Mouse (Mus musculus) hindbrain, embryonic 11.5 days (tissue): ENCODE data around the gene Dhx33. TPM values are rescaled to one million over a fixed set of nuclear protein-coding genes. Genes with fewer than 3 reads are reported as not detected.

Source experiments
- ATAC-seq: fragments of 200-750 bp; cut with Nextera tagmentation; 2 replicates; pipeline ENCODE4 v1.8.0; 2017; ENCODE audit warnings: mild to moderate bottlenecking, moderate TSS enrichment, moderate library complexity; ENCODE audit not compliant: low FRiP score
- DNase-seq: peaks from one replicate; pipeline ENCODE4 v3.0.0-alpha.2; 2015; ENCODE audit warnings: low spot score
- H3K27ac ChIP-seq: fragments of 300-500 bp; sonication (generic); 2 replicates; pipeline ENCODE4 v1.5.1; 2014; ENCODE audit warnings: mild to moderate bottlenecking, low read depth, low read length
- H3K27me3 ChIP-seq: fragments of 300-500 bp; sonication (generic); 2 replicates; pipeline ENCODE4 v1.6.1; 2014; ENCODE audit warnings: mild to moderate bottlenecking, low read length, moderate library complexity, mixed read lengths; ENCODE audit not compliant: control insufficient read depth, insufficient read depth
- H3K36me3 ChIP-seq: fragments of 300-500 bp; sonication (generic); 2 replicates; pipeline ENCODE4 v1.6.1; 2014; ENCODE audit warnings: mild to moderate bottlenecking, low read length, moderate library complexity, mixed read lengths; ENCODE audit not compliant: control insufficient read depth, insufficient read depth
- H3K4me1 ChIP-seq: fragments of 300-500 bp; sonication (generic); replicated peaks from 2 replicates; pipeline ENCODE4 v1.6.1; 2014; ENCODE audit warnings: low read length, mixed read lengths; ENCODE audit not compliant: control insufficient read depth, insufficient read depth
- H3K4me2 ChIP-seq: fragments of 300-500 bp; sonication (generic); replicated peaks from 2 replicates; pipeline ENCODE4 v1.6.1; 2014; ENCODE audit warnings: mild to moderate bottlenecking, low read depth, low read length
- H3K4me3 ChIP-seq: fragments of 300-500 bp; sonication (generic); 2 replicates; pipeline ENCODE4 v1.5.1; 2014; ENCODE audit warnings: low read depth, low read length
- H3K9ac ChIP-seq: fragments of 300-500 bp; sonication (generic); 2 replicates; pipeline ENCODE4 v1.6.1; 2014; ENCODE audit warnings: low read depth, low read length
- H3K9me3 ChIP-seq: fragments of 300-500 bp; sonication (generic); 2 replicates; pipeline ENCODE4 v1.6.1; 2016; ENCODE audit warnings: low read length; ENCODE audit not compliant: control insufficient read depth
- WGBS: fragments of 180-500 bp; shearing (Covaris S2); extraction: QIAGEN DNeasy Blood & Tissue Kit; methylation state at CpG from one replicate; pipeline ENCODE4 v1.1.7; 2014; 5-methylcytosine and 5-hydroxymethylcytosine counted together
- polyA plus RNA-seq: library from polyadenylated mRNA; unstranded; fragments of >200 nt; fragmentation: Nextera tagmentation; extraction: Ambion mirVana; gene quantifications from 2 replicates; pipeline ENCODE4 v1.2.1, GENCODE M21; 2014

The Dhx33 gene
- polyA plus RNA-seq, 1 experiment from 2014 or later = 17.8 TPM

GRCm38 (mm10) chr11:71003611-71004315, 474 bp downstream of the Dhx33 start:
- no peaks in the 10 kb centered on the region for H3K9me3 ChIP-seq
- DNase-seq (peak; percentile 70), ATAC-seq (peak; percentile 85)
- peak overlapping the region; percentile 66; the same call in 1 of the 2 replicates for H3K9ac ChIP-seq
- WGBS = under 1% methylated on average over 49 of the region's 49 CpGs
- peaks cover 6% of the 10 kb centered on the region; the same call in 1 of the 2 replicates for H3K4me1 ChIP-seq
- no peaks in the 10 kb centered on the region for H3K27me3 ChIP-seq
- peak overlapping the region; percentile 69; the same call in 1 of the 2 replicates for H3K27ac ChIP-seq
- H3K4me2 ChIP-seq = peak overlapping the region; percentile 64
- peak overlapping the region; percentile 87 for H3K4me3 ChIP-seq
- no peaks in the 10 kb centered on the region for H3K36me3 ChIP-seq

GRCm38 (mm10) chr11:71001167-71001566, 3.1 kb downstream of the Dhx33 start:
- ATAC-seq (no peak), DNase-seq (no peak)
- Histone ChIP-seq H3K4me3 (no peak overlapping the region), H3K4me1 (peaks cover 6% of the 10 kb centered on the region; the same call in 1 of the 2 replicates), H3K27me3 (no peaks in the 10 kb centered on the region), H3K27ac (no peak overlapping the region), H3K4me2 (no peak overlapping the region), H3K9ac (no peak overlapping the region), H3K36me3 (no peaks in the 10 kb centered on the region), H3K9me3 (no peaks in the 10 kb centered on the region)
- WGBS = 94% methylated on average over 4 of the region's 4 CpGs

GRCm38 (mm10) chr11:70982557-70983228, 21.5 kb downstream of the Dhx33 start, which contains the start of gene C1qbp:
TSS of gene C1qbp (minus strand) at chr11:70983026.
- H3K9ac ChIP-seq = peak within 1 kb of the TSS; percentile 68
- H3K27me3 ChIP-seq = no peaks in the 10 kb centered on the region
- H3K9me3 ChIP-seq = no peaks in the 10 kb centered on the region
- H3K36me3 ChIP-seq = peaks cover 14% of the 10 kb centered on the region
- under 1% methylated on average over 56 of the region's 64 CpGs for WGBS
- peak; percentile 95 for DNase-seq
- H3K4me3 ChIP-seq = peak within 1 kb of the TSS; percentile 71
- H3K27ac ChIP-seq = 0 out of 2 replicates have a peak within 1 kb of the TSS, but pooled peaks have one; percentile 3
- H3K4me1 ChIP-seq = no peaks in the 10 kb centered on the region; the same call in 1 of the 2 replicates
- peak within 1 kb of the TSS; percentile 63 for H3K4me2 ChIP-seq
- peak; percentile 96 for ATAC-seq

- peak overlapping the region; percentile 71 for H3K4me3 ChIP-seq
- WGBS = 16% methylated on average over 12 of the region's 12 CpGs
- DNase-seq = peak; percentile 10
- H3K36me3 ChIP-seq = peaks cover 11% of the 10 kb centered on the region
- H3K4me1 ChIP-seq = no peaks in the 10 kb centered on the region; the same call in 1 of the 2 replicates
- no peaks in the 10 kb centered on the region for H3K9me3 ChIP-seq
- peak overlapping the region; percentile 68 for H3K9ac ChIP-seq
- H3K27me3 ChIP-seq = no peaks in the 10 kb centered on the region
- no peak for ATAC-seq
- peak overlapping the region; percentile 63 for H3K4me2 ChIP-seq
- H3K27ac ChIP-seq = no peak overlapping the region
Observed at GRCm38 (mm10) chr11:70982030-70982429, 22.2 kb downstream of the Dhx33 start.

GRCm38 (mm10) chr11:70980751-70981510, 23.3 kb downstream of the Dhx33 start:
- 94% methylated on average over 14 of the region's 14 CpGs for whole genome bisulfite sequencing
- H3K4me1 ChIP-seq = no peaks in the 10 kb centered on the region; the same call in 1 of the 2 replicates
- no peak overlapping the region for H3K9ac ChIP-seq
- H3K27me3 ChIP-seq = no peaks in the 10 kb centered on the region
- DNase-seq (no peak), ATAC-seq (no peak)
- H3K27ac ChIP-seq = no peak overlapping the region
- peaks cover 6% of the 10 kb centered on the region; the same call in 1 of the 2 replicates for H3K36me3 ChIP-seq
- H3K4me2 ChIP-seq = no peak overlapping the region
- no peak overlapping the region for H3K4me3 ChIP-seq
- H3K9me3 ChIP-seq = no peaks in the 10 kb centered on the region

GRCm38 (mm10) chr11:70980232-70980631, 24.0 kb downstream of the Dhx33 start:
- Histone ChIP-seq H3K4me2 (no peak overlapping the region), H3K9me3 (no peaks in the 10 kb centered on the region), H3K27ac (no peak overlapping the region), H3K36me3 (peaks cover 6% of the 10 kb centered on the region; the same call in 1 of the 2 replicates), H3K4me1 (no peaks in the 10 kb centered on the region; the same call in 1 of the 2 replicates), H3K27me3 (no peaks in the 10 kb centered on the region), H3K4me3 (no peak overlapping the region), H3K9ac (no peak overlapping the region)
- ATAC-seq (no peak), DNase-seq (no peak)
- 88% methylated on average over 6 of the region's 6 CpGs for WGBS

- WGBS = 90% methylated on average over 6 of the region's 6 CpGs
- Histone ChIP-seq H3K36me3 (peaks cover 6% of the 10 kb centered on the region; the same call in 1 of the 2 replicates), H3K27ac (no peak overlapping the region), H3K4me3 (no peak overlapping the region), H3K4me2 (no peak overlapping the region), H3K9ac (no peak overlapping the region), H3K9me3 (no peaks in the 10 kb centered on the region), H3K27me3 (no peaks in the 10 kb centered on the region), H3K4me1 (no peaks in the 10 kb centered on the region; the same call in 1 of the 2 replicates)
- no peak for DNase-seq
- no peak for ATAC-seq
Observed at GRCm38 (mm10) chr11:70977293-70977692, 26.9 kb downstream of the Dhx33 start.

GRCm38 (mm10) chr11:70975193-70975592, 29.0 kb downstream of the Dhx33 start:
- H3K4me2 ChIP-seq = no peak overlapping the region
- WGBS = 69% methylated on average over 2 of the region's 2 CpGs
- H3K27ac ChIP-seq = no peak overlapping the region
- no peak for ATAC-seq
- H3K9ac ChIP-seq = no peak overlapping the region
- H3K36me3 ChIP-seq = peaks cover 1% of the 10 kb centered on the region; the same call in 1 of the 2 replicates
- 0 out of 2 replicates have a peak, but pooled peaks cover 2% of the 10 kb centered on the region for H3K4me1 ChIP-seq
- no peak overlapping the region for H3K4me3 ChIP-seq
- H3K9me3 ChIP-seq = no peaks in the 10 kb centered on the region
- no peaks in the 10 kb centered on the region for H3K27me3 ChIP-seq
- DNase-seq = no peak
